Mouse (Mus musculus): ENCODE measurements around the gene Vmn2r83. TPM values are rescaled to one million over a fixed set of nuclear protein-coding genes. Genes with fewer than 3 reads are reported as not detected.
A peak's percentile ranks its signal among the peaks of the same experiment; 100 is the strongest.
"Not testable (repeated sequence)": the region's sequence is repeated elsewhere in the genome, so short reads cannot be mapped to it uniquely, and the experiment has no call there.

The Vmn2r83 gene
- total RNA-seq (2022), result not detected

DNA sequence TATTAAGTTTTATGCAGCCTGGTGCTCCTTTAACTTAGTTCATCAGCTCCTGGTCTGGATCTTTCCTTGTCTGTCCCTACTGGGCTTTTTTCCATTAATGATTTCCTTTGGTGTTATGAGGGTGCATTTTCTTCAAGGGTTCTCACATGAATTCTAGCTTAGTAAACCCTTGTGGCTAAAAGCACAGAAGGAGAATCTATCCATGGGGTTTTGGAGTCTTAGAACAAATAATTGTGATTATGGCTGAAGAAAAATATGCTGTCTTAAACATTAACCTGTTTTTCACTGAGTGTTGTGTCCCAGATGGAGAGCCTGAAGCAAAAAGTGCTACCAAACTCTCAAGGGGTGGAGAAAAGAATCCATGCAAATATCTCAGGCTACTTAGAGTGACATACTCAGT lies at the start of gene Vmn2r83:
TSS of gene Vmn2r83 (plus strand) at position 301 of the 400 bp plus-strand sequence.
- DNase-seq (ENCODE audit: low spot score in 2 of 2), result no peak

DNA sequence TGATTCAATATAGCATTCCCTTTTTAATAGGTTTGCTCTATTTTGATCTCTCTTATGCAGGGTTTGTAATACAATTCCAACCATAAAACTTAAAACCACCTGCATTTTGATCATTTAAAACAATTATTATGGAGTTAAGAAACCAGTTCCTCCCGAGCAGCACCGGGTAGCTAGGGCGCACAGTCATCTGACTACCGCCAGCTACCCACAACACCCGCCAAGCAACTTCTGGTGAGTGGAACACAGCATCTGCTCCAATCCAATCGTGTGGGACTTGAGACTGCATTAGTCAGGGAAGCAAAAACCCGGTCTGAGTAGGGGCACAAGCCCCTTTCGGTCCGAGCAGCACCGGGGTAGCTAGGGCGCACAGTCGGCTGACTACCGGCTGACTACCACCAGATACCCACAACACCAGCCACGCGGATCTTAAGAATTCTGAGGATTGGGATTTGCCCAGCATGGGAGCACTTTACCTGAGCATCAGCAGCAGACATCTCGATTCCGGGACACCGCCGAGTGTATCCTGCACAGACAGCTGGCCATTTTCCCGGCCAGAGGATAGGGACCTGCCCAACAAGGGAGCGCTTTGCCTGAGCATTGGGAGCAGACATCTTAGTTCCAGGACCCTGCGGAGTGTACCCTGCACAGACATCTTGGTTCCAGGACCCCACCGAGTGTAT lies 33.2 kb upstream of the Vmn2r83 start:
- not testable (repeated sequence) for DNase-seq (ENCODE audit: low spot score in 2 of 2)

DNA sequence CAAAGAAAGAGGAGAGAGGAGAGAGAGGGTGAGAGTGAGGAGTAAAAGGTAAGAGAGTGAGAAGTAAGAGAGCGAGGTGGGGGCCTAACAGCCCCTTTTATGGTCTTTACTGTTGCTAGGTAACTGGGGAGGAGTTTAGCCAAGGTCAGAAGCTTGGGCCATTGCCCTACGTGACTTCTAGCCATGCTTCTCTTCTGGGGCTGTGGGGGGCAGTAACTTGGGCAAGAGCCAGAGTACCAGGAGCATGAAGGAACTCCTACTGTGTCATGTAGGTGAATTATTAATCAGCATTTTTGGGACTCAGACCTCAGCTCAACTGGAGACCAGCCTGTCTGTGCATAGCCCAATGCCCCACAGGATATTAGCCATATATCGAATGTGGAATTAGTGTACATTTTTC lies 27.4 kb downstream of the Vmn2r83 start:
- DNase-seq (ENCODE audit: low spot score in 2 of 2), result no peak

DNA sequence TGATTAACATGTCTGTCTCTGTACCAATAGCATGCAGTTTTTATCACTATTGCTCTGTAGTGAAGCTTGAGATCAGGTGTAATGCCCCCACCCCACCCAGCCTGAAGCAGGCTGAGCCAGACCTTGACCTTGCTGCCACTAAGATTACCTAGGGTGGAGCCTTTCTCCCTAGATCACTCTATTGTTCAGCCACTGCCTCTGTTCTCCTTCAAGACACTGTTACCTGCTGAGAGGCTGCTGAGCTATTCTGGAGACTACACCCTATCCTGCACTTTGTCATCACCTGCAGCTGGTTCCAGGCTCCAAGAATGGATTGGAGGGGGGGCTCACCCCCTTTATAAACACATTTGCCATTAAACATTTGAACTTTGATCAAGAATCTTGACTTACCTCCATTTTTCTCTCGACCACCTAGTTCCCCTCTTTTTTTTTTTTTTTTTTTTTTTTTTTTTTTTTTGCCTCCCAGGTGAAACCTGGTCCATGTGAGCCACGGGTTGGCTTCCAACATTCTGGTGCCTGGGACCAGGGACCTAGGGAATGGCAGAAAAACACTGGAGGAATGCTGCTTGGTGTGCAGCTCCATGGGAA lies 28.3 kb downstream of the Vmn2r83 start:
- DNase-seq (ENCODE audit: low spot score in 2 of 2), result no peak

DNA sequence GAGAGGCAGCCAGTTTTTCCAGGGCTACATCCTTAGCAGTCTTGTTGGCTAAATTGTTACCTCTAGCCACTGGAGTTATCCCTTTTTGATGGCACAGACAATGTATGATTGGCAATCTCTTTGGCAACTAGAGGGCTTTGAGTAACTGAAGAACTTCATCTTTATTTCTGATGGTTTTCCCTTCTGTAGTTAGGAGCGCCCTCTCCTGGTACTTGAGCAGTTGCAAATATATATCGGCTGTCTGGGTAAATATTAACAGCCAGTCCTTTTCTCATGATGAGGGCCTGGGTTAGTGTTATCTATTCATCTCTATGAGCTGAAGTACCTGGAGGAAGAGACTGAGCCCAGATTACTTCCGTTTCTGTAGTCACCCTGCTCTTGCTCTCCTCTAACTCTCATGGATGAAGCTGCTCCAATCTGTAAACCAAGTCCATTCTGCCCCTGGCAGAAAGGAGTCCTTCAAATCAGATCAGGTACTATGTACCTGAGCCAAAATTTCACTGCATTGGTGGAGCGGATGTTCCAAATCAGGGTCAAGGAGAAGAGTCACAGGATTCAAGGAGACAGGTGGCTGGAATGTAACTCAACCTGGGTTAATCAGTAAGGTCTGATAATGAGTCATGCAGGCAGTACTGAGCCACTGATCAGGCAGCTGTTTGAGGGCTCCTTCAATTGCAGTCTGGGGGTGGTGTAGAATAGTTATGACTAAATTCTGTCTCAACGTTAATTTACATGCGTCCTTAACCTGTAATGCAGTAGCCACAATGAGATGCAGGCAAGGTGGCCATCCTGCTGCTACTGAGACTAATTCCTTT lies 34.5 kb downstream of the Vmn2r83 start:
- no peak for DNase-seq (ENCODE audit: low spot score in 2 of 2)

DNA sequence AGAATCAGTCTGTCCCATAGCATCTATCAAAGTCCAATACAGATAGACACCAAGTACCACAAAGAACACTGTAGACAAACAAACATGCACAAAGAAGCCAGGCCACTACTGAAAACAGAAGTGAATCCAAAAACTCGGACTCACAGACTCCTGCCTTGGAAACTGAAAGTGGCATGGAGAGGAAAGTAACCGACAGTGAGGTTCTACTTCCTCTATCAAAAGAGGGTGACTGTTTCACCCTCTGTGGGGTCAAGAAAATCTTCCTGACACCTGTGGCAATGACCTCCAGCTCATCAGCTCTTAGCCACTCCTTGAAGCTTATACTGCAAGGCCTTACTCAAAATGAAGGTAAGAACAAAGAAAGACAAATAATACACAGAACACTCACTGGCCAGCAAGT lies 38.2 kb downstream of the Vmn2r83 start:
- no peak for DNase-seq (ENCODE audit: low spot score in 2 of 2)

DNA sequence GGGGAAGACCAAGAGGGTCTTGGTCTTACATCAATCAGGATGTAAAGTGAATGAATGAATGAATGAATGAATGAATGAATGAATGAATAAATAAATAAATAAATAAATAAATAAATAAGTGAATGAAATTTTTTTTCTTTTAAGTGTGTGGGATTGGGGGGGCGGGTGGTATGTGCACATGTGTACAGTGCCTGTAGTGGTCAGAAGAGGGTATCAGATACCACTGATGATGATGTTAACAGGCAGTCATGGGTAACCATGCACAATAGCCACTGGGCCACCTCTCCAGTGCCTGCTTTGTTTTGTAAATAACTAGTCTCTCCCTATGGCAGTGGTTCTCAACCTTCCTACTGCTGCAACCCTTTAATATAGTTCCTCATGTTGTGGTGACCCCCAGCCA lies 55.9 kb downstream of the Vmn2r83 start:
- DNase-seq (ENCODE audit: low spot score in 2 of 2), result no peak

DNA sequence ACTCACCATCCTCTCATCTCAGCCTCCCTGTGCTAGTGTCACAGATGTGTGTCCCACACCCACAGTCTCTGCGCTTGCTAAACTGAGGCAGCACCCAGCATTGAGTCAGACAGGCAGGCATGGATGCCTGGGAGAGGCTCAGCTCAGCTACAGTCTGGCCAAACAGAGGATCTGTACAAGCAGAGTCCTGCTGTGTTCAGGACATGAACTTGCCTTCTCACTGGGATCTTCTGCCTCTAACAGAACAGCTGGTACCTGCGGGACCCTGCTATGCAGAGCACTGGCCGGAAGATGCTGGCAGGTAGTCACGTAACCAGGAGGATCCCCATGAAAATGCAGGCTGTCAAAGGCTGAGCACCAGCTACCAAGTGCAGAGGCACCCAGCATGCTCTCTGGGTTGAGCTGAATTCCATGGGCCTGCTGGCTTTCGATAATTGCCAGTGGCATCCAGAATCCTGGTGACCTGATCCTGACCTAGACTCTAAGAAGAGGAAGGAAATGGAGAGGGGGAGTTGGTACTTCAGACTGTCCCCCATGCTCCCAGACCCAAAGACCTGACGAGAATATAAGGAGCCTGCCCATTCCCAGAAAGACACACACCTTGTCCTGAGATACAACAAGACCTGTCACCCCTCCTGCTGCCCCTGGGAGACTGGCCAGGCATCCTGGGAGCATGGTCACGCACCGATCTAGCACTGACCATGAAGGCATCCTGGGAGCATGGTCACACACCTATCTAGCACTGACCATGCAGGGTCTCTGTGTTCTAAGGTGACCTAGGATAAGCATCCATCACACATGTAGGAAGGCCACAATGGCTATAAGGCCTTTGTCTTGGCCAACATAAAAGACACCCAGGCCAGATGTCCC lies 57.2 kb downstream of the Vmn2r83 start:
- no peak for DNase-seq (ENCODE audit: low spot score in 2 of 2)

DNA sequence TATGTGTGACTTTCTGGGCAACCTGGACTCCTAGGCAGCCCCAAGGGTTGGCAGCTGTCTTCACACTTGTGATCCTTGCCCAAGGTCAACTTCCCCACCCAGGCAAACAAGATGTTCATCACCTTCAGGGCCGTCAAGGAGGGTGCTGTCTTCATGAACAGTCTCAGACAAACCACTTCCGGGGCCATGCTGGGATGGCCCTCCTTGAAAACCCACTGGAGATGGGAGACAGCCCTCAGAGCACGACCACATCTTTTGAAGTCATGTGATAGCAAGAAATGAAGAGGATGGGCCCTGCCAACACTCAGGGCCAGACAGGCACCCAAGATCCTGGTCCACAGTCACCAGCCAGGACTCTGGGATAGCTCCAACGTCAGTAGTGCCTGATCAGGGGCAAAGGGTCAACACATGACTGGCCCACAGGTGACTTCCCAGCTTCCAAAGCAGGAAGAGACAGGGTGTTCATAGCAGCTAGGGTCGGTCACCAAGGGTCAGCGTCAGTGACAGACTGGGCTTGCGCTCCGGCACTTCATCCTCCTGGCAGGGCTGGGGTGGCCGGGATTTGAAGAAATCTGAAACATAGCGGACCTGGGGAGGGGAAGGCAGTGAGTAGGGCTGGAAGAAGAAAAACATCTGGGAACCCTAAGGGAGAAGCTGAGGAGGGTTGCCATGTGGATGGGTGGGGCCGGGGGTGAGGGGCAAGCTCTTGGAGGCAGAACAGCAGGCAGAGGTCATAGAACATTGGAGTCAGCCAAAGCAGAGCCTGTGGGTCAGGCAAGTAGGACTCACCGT lies 58.3 kb downstream of the Vmn2r83 start:
- DNase-seq (ENCODE audit: low spot score in 2 of 2), result no peak

DNA sequence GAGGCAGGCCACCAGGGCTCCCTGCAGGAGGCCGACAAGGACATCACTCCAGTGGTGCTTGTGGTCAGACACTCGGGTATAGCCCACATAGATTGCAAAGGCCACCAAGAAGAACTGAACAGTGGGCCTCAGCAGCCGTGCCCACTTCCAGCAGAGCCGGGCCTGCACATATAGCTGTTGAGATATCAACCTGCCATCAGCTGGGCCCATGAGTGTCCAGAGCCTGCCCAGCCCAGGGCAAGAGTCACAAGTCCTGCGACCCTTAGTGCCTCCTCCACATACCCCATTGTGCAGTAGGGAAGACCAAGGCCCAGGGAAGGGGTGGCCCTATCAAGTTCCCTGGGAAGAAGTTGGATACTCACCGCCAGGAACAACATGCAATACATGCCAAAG lies 58.9 kb downstream of the Vmn2r83 start:
- DNase-seq (ENCODE audit: low spot score in 2 of 2), result peak in 1 of 2 experiments; percentile 1

DNA sequence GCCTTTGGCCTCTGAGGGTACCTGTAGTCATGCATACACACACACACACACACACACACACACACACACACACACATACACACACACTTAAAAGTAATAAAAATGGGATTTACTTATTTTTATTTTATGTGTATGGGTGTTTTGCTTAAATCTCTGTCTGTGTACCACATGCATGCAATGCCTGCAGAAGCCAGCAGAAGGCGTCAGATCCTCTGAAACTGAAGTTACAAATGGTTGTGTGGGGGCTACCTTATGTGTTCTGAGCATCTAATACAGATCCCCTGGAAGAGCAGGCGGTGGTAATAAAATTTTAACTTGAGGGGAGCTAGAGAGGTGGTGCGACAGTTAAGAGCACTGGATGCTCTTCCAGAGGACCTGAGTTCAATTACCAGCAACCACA lies 59.5 kb downstream of the Vmn2r83 start:
- DNase-seq (ENCODE audit: low spot score in 2 of 2), result no peak

DNA sequence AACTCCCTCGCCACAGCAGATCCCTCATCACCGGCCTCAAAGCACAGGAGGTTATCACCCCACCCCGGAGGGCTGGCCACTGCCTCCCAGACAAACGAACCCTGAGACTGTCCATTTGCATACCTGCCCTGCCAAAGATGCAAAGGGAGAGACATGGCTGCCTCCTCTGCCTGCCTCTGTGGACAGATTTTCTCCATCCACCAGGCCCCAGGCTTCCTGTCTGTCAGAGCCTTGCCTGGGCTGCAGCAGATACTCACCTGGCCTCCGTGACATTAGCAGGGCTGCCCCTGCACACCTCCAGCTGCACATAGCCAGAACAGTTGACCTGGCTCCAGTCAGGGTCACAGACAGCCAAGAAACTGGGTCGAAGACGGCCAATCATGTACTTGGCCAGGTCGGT lies 61.7 kb downstream of the Vmn2r83 start:
- no peak for DNase-seq (ENCODE audit: low spot score in 2 of 2)

DNA sequence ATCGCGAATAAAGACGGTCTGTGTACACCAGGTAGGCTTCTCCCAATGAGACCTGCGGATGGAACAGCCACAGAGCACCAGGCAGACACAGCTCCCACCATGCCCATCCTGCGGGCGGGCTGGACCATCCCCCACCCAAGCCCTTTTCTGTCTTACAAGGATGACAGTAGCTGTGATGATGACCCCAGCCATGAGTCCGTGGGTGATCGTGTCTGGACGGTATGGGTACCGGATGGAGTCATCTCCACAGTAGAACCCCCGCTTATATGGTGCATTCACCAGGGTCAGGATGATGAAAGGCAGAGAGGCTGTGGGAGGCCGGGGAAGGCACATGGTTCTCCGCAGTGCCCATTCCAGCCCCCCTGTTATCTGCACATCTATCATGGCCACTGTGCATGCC lies 62.2 kb downstream of the Vmn2r83 start:
- DNase-seq (ENCODE audit: low spot score in 2 of 2), result peak in 1 of 2 experiments; percentile 1

DNA sequence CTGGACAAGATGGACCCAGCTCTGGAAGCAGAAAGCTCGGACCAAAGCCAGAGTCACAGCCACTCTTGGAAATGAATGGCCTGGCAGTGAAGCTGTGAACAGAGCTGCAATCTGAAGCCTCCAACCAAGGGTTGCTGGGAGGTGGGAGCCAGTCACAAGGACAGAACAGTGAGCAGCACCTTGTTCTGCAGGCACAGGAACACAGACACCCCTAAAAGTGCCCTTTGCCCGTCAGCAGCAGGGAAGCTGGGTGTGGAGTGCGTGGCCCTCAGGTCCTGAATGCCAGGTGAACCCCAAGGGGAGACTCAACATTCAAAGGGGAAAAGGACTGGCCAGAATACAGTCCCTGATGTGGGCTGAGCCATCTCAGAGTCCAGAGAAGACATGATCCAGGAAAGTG lies 63.1 kb downstream of the Vmn2r83 start:
- DNase-seq (ENCODE audit: low spot score in 2 of 2), result no peak

DNA sequence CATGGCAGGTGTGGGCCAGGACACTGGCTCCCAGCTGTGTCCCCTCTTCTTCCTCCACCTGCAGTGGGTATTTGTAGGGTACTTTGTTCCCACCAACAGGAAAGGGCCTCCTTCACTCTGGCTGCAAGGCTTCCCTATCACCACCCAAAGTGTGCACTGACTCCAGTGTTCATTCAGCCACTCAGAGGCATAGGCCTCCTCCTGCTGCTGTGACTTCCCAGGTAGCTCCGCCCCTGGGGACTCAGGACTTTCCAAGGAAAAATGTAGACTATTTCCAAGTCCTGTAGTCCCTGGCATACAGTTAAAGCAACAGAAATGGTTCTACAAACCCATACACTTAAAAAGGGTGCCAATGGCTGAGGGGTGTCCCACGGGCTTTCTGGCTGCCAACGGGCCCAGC lies 64.1 kb downstream of the Vmn2r83 start:
- DNase-seq (ENCODE audit: low spot score in 2 of 2), result no peak

DNA sequence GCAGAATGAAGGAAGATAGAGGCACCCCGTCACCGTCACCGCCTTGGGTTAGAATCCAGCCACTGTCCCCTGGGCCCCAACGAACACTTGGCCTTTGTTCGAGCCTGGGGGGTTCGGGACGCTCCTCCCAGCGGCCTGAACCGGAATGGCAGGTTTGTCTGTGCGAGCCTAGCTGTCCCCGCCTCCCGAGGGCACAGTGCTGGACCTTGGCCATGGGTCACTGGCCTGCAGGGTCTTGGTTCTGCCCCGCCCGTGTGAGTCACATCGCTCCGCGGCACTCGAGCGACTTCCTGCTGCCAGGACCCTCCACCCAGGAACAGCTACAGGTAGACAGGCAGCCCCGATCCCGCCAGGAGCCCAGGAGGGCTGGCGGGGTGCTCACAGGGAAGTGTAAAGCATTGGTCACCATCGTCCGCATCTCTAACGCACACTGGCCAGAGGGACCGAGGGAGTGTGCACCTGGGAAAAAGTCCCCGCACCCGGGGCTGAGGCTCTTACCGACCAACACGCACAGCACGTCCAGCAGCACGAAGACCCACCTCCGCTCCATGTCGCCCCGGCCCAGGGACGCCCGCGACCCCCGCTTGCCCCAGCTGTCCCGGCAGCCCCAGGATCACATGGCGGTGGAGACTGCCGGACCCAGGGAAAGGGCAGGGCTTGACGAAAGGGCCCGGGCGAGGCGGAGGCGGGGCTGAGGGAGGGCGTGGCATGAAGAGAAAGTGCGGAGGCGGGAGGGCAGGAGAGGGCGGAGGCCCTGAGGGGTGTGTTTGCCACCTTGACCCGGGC lies 64.8 kb downstream of the Vmn2r83 start, which contains the start of gene Plpp2:
TSS of gene Plpp2 (minus strand) at position 671 of the 786 bp plus-strand sequence.
- peak in 1 of 2 experiments; percentile 38 for DNase-seq (ENCODE audit: low spot score in 2 of 2)

DNA sequence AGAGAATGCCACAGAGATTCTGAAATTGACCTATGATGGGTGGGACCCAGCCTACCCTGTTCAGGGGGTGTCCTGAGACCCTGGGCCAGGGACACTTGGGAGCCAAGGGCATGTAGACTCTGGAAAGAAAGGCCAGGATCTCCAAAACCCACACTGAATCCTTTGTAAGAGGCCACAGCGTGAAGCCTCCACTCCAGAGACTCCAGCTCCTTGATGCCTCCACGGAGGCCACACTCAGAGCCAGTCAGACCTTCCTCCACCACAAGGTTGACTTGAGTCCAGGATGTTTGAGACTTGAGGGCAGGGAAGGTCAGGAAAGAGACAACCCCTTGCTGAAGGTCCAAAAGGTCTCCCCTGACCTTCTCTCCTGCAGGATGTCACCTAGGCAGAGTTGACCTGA lies 65.9 kb downstream of the Vmn2r83 start:
- no peak for DNase-seq (ENCODE audit: low spot score in 2 of 2)

DNA sequence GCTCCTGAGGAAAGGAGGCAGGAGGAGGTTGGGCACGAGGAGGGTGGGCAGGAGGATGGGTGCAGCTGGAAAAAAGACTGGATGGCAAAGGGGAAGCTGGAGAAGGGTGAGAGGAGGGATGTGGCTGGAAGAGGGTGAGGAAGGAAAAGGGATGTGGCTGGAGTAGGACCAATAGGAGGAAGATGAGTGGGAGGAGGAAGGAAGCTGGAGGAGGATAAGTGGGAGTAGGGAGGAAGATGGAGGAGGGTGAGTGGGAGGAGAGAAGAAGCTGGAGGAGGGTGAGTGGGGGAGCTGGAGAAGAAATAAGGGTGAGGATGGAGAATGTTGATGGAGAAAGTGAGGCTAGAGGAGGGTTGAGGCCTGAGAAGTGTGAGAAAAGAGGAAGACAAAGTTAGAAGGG lies 66.9 kb downstream of the Vmn2r83 start:
- DNase-seq (ENCODE audit: low spot score in 2 of 2), result no peak

DNA sequence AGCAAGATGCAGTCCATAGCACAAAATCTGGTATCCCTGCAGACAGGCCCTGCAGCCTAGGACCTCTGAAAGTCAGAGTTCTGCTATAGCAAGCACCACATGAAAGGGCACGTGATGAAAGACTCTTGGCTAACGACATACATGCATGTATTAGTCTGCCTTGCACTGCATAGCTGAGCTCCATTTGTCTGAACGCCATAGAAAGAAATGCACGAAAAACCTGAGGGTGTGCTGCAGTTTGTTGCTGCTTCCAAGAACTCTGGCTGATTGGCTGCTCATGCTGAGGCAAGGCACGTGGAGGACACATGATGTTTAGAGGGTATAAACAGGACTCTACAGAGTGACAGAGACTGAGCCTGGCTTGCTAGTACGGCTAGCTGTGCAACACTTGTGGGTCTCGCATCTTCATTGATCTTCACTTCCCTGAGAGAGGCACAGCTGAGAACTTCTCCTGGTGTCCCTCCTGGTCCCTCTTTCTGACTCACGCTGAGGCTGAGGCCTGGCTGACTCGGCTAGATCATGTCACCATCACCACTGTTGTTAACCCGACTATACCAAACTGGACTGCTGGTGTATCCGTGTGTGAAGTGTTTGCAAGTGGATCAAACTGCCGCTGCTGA lies 68.0 kb downstream of the Vmn2r83 start:
- DNase-seq (ENCODE audit: low spot score in 2 of 2), result no peak

Measured in gastrocnemius, adult 8-10 months (tissue).